Mouse (Mus musculus): ENCODE measurements at regions not wholly inside any gene's neighbourhood (a gene's known extent, or its start where the extent isn't known, plus 50 kb on each side); places are given as distances from the start of the nearest gene placed in this dataset.

DNA sequence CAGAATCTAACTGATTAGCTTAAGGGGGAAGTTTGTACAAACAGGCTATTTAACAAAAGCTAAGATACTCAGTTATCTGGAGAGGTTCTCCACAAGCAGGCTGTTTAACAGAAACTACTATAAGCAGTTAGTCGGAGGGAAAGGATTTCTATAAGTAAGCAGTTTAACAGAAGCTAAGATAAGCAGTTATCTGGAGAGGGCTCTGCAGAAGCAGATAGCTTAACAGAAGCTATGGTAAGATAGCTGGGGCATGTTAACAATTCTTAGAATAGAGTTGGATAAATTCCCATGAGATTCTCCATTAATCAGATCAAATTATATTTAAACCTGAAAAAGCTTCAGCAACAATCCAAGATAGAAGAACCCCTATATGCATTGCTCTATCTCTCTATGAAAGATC is 1482.6 kb downstream of the Diaph2 start:
- no peak for DNase-seq (ENCODE audit: low read depth, low spot score)

DNA sequence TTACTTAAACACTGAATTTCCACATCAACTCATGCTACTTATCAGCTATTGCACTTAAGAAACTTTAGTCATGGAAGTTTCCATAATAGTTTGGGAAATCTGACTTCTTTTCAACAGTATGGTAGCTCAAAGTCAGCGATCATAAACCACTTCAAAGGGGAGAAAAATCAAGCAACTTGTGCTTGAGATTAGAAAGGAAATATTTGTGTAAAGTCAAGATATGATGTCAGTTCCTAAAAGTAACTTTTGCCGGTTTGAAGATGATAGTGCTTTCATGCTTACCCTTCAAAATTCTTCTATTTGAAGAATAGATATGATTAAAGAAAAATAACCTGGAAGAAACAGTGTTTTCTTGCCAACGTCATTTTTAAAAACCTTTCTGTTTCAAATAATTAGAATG is 1528.0 kb downstream of the Diaph2 start:
- DNase-seq (ENCODE audit: low read depth, low spot score): peak; percentile 0

DNA sequence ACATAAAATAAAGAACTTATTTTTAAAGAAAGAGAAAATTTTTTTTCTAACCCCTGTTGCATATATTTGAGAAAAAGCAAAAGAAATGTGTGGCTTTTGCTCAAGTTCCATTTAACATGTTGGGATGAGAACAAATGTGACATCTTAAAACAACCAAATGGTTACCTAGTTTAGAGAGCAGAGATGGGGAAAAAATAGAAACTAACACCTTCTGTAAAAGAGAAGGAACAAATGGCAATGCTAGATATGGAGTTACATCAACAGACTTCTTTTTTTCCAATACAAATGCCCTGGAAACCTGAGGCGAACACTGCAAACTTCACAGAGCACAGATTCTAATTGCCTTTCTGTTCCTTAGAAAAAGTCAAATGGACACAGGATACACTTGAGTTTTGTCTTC is 1562.8 kb downstream of the Diaph2 start:
- no peak for DNase-seq (ENCODE audit: low read depth, low spot score)
